Mouse (Mus musculus) stomach, embryonic 14.5 days (tissue): ENCODE data around the gene Adgra1. TPM values are rescaled to one million over a fixed set of nuclear protein-coding genes. Genes with fewer than 3 reads are reported as not detected.
A peak's percentile ranks its signal among the peaks of the same experiment; 100 is the strongest.

Experiments used
- ATAC-seq: fragments of 200-750 bp; cut with Nextera tagmentation; 2 replicates; pipeline ENCODE4 v1.8.0; 2017; ENCODE audit warnings: low read depth, moderate TSS enrichment; ENCODE audit not compliant: insufficient number of reproducible peaks, insufficient read depth, low FRiP score
- H3K27ac ChIP-seq: fragments of 300-500 bp; sonication (generic); 2 replicates; pipeline ENCODE4 v1.5.1; 2014; ENCODE audit warnings: mild to moderate bottlenecking, low read length, moderate library complexity, mixed read lengths
- H3K27me3 ChIP-seq: fragments of 300-500 bp; sonication (generic); 2 replicates; pipeline ENCODE4 v1.6.1; 2014; ENCODE audit warnings: low read length, control low read depth, mixed read lengths; ENCODE audit not compliant: control insufficient read depth, insufficient read depth
- H3K36me3 ChIP-seq: fragments of 300-500 bp; sonication (generic); 2 replicates; pipeline ENCODE4 v1.6.1; 2014; ENCODE audit warnings: mild to moderate bottlenecking, control low read depth, low read length, moderate library complexity, mixed read lengths; ENCODE audit not compliant: control insufficient read depth, insufficient read depth
- H3K4me1 ChIP-seq: fragments of 300-500 bp; sonication (generic); 2 replicates; pipeline ENCODE4 v1.6.1; 2014; ENCODE audit warnings: low read length, control low read depth, mixed read lengths; ENCODE audit not compliant: control insufficient read depth, insufficient read depth
- H3K4me2 ChIP-seq: fragments of 300-500 bp; sonication (generic); replicated peaks from 2 replicates; pipeline ENCODE4 v1.6.1; 2014; ENCODE audit warnings: low read depth, low read length, control low read depth
- H3K4me3 ChIP-seq: fragments of 300-500 bp; sonication (generic); 2 replicates; pipeline ENCODE4 v1.5.1; 2014; ENCODE audit warnings: low read depth, low read length, control low read depth
- H3K9ac ChIP-seq: fragments of 300-500 bp; sonication (generic); replicated peaks from 2 replicates; pipeline ENCODE4 v1.6.1; 2014; ENCODE audit warnings: low read depth, mild to moderate bottlenecking, control low read depth, low read length, moderate library complexity, mixed read lengths
- H3K9me3 ChIP-seq: fragments of 300-500 bp; sonication (generic); 2 replicates; pipeline ENCODE4 v1.6.1; 2016; ENCODE audit warnings: low read depth, low read length, control low read depth; ENCODE audit not compliant: control insufficient read depth
- WGBS: fragments of 180-500 bp; shearing (Covaris S2); extraction: QIAGEN DNeasy Blood & Tissue Kit; methylation state at CpG from one replicate; pipeline ENCODE4 v1.1.7; 2014; 5-methylcytosine and 5-hydroxymethylcytosine counted together
- polyA plus RNA-seq: library from polyadenylated mRNA; unstranded; fragments of >200 nt; fragmentation: Nextera tagmentation; extraction: Ambion mirVana; gene quantifications from 2 replicates; pipeline ENCODE4 v1.2.1, GENCODE M21; 2014

The Adgra1 gene
- polyA plus RNA-seq, 1 experiment from 2014 or later: 1.00 TPM

DNA sequence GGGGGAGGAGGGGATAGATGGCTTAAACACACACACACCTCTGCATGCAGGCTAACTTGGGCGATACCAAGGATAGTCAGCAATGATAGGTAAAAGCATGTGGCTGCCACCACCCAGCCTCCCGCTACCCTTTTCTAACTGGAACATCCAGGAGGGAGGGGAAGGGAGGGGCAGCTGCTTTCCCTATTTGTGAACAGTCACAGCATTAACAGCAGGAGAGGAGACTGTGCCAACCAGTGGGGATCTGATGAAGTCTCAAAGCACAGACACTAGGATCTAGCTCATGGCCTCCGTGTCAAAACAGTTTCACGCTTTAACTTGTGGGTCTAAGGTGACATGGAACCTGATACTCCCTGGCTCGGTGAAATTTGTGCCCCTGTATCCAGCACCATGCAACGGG, 23.9 kb upstream of the Adgra1 start:
- no peak for ATAC-seq
- no peaks in the 10 kb centered on the region for H3K27me3 ChIP-seq
- no peak overlapping the region for H3K4me3 ChIP-seq
- 73% methylated on average over 6 of the region's 6 CpGs for WGBS
- H3K9ac ChIP-seq: no peak overlapping the region
- no peak overlapping the region for H3K27ac ChIP-seq
- no peaks in the 10 kb centered on the region for H3K36me3 ChIP-seq
- H3K9me3 ChIP-seq: no peaks in the 10 kb centered on the region
- no peaks in the 10 kb centered on the region for H3K4me1 ChIP-seq
- H3K4me2 ChIP-seq: no peak overlapping the region

DNA sequence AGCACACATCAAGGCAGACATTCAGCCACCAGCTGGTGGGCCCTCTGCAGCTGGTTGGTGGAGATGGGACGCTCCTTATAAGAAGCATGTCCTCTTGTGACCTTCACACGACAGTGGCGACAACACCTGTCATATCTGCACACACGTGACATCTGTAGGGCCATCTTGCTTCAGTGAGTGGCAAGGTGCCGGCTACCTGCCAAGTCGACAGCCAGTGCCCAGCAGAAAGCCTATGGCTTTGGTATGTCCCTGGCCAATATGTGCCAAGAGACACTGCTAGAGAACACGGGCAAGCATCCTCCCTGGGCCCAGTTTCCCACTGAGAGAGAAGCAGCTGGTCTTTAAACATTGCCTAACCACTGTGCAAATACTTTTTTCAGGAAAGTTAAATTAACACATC, 22.3 kb upstream of the Adgra1 start:
- 86% methylated on average over 7 of the region's 7 CpGs for WGBS

DNA sequence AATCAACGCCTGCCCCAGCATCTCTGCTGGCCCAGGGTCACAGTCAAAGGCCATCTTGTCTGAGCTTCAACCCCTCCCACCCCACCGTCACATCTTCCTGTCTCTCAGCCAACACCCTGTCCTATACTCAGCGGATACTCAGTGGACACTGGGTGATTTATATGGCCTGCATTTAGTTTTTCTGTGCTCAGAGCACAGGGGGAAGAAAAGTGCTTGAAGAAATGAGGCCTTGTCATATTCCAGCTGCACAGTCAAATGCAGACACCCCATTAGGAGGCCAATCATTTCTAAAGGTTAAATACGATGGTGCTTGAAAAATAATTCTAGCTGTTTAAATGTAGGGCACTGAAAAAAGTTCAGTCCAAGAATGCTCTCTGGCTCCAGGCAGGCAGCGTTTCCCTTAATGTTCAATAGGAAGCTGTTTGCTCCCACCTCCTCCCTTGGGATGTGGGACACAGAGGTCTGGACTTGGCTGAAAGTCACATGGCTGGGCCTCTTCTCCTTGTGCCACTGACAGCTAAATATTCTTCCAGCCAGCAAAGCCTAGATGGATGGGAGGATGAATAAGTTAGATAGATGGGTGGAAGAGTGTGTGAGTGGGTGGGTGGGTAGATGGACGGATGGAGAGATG, 20.3 kb upstream of the Adgra1 start:
- Histone ChIP-seq H3K4me2 (no peak overlapping the region), H3K27ac (no peak overlapping the region), H3K27me3 (no peaks in the 10 kb centered on the region), H3K4me1 (no peaks in the 10 kb centered on the region), H3K36me3 (no peaks in the 10 kb centered on the region), H3K4me3 (no peak overlapping the region), H3K9ac (no peak overlapping the region), H3K9me3 (no peaks in the 10 kb centered on the region)
- ATAC-seq: no peak
- 73% methylated on average over 6 of the region's 6 CpGs for WGBS

More for the DNA sequence above, 22.3 kb upstream of the Adgra1 start:
- Histone ChIP-seq H3K4me3 (no peak overlapping the region), H3K36me3 (no peaks in the 10 kb centered on the region), H3K9me3 (no peaks in the 10 kb centered on the region), H3K27me3 (no peaks in the 10 kb centered on the region), H3K9ac (no peak overlapping the region), H3K27ac (no peak overlapping the region), H3K4me1 (no peaks in the 10 kb centered on the region), H3K4me2 (no peak overlapping the region)
- no peak for ATAC-seq

- H3K27me3 ChIP-seq: no peaks in the 10 kb centered on the region
- H3K9me3 ChIP-seq: no peaks in the 10 kb centered on the region
- H3K9ac ChIP-seq: no peak overlapping the region
- no peak for ATAC-seq
- no peak overlapping the region for H3K27ac ChIP-seq
- no peak overlapping the region for H3K4me3 ChIP-seq
- 65% methylated on average over 12 of the region's 12 CpGs for whole genome bisulfite sequencing
- H3K4me1 ChIP-seq: no peaks in the 10 kb centered on the region
- H3K4me2 ChIP-seq: no peak overlapping the region
- H3K36me3 ChIP-seq: no peaks in the 10 kb centered on the region
These were observed 11.5 kb upstream of the Adgra1 start for GRCm38 (mm10) chr7:139822301-139823010.

GRCm38 (mm10) chr7:139827687-139828086, 6.3 kb upstream of the Adgra1 start:
- H3K9me3 ChIP-seq: no peaks in the 10 kb centered on the region
- H3K4me1 ChIP-seq: no peaks in the 10 kb centered on the region
- WGBS: 11% methylated on average over 9 of the region's 9 CpGs
- ATAC-seq: no peak
- H3K36me3 ChIP-seq: no peaks in the 10 kb centered on the region
- H3K4me3 ChIP-seq: no peak overlapping the region
- no peak overlapping the region for H3K4me2 ChIP-seq
- no peak overlapping the region for H3K27ac ChIP-seq
- no peaks in the 10 kb centered on the region for H3K27me3 ChIP-seq
- no peak overlapping the region for H3K9ac ChIP-seq

- Histone ChIP-seq H3K36me3 (no peaks in the 10 kb centered on the region), H3K27me3 (no peaks in the 10 kb centered on the region), H3K9me3 (no peaks in the 10 kb centered on the region), H3K27ac (no peak overlapping the region), H3K4me2 (peak overlapping the region; percentile 36), H3K4me1 (peaks cover 5% of the 10 kb centered on the region; the same call in 1 of the 2 replicates), H3K9ac (no peak overlapping the region), H3K4me3 (0 out of 2 replicates have a peak overlapping the region, but pooled peaks have one; percentile 3)
- 39% methylated on average over 5 of the region's 5 CpGs for WGBS
- no peak for ATAC-seq
These were observed 442 bp upstream of the Adgra1 start for GRCm38 (mm10) chr7:139833532-139833931.

DNA sequence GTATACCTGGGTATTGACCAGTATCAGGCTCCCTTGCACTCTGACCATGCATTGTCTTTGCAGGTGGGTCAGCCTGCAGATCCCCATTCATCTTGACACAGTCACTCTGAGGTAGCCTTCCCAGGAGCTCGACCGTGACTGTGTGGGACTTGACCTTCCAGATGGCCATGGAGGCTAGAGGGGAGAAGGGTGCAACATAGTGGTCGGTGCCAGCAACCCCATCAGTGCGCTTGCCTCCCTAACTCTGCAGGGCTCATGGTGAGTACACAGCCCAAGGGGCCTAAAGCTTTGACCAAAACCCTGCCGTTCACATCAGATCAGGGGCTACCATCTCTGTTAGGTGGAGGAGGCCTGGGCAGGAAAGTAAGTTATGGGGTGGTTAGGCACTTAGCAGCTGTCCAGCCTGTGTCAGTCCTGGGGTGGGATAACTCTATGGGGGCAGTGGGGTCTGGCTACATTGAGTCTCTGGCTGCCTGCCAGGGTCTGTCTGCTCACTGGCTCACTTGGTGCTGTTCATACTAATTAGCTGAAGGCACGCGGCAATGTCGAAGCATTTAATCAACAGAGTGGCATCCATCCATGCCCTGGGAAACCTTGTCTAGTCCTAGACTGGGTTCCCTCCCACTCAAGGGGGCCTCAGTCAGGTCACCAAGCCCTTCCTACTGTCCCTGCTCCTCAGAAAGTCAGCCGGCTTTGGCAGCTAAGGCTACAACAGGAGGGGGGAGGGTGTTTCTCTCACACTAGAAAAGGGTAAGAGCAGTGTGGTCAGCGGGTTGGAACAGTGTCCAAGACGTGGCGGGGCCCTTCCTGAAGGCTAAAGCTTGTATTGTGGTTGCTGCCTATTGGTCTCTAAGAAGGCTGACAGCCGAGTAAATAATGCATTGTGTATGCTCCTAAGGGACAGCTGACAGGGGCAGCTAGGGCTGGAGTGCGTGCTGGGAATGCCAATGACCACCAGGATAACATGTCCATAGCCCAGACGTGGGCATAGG, 1.5 kb downstream of the Adgra1 start:
- Histone ChIP-seq H3K4me3 (no peak overlapping the region), H3K9me3 (no peaks in the 10 kb centered on the region), H3K4me1 (peaks cover 5% of the 10 kb centered on the region; the same call in 1 of the 2 replicates), H3K27me3 (no peaks in the 10 kb centered on the region), H3K36me3 (no peaks in the 10 kb centered on the region), H3K27ac (no peak overlapping the region), H3K4me2 (no peak overlapping the region), H3K9ac (no peak overlapping the region)
- WGBS: 70% methylated on average over 15 of the region's 15 CpGs
- no peak for ATAC-seq

GRCm38 (mm10) chr7:139840443-139841168, 6.6 kb downstream of the Adgra1 start:
- WGBS: 85% methylated on average over 11 of the region's 11 CpGs
- Histone ChIP-seq H3K4me2 (no peak overlapping the region), H3K4me3 (no peak overlapping the region), H3K27ac (no peak overlapping the region), H3K9me3 (no peaks in the 10 kb centered on the region), H3K9ac (no peak overlapping the region), H3K36me3 (no peaks in the 10 kb centered on the region), H3K4me1 (no peaks in the 10 kb centered on the region), H3K27me3 (no peaks in the 10 kb centered on the region)
- no peak for ATAC-seq
